Mouse (Mus musculus) frontal cortex, adult 2 months (tissue): ENCODE results near the gene Mtfp1. TPM values are rescaled to one million over a fixed set of nuclear protein-coding genes. Genes with fewer than 3 reads are reported as not detected.
"Not testable (repeated sequence)": the region's sequence is repeated elsewhere in the genome, so short reads cannot be mapped to it uniquely, and the experiment has no call there.

Source experiments
- DNase-seq, 2 experiments: peaks; one replicate each; pipeline ENCODE4 v3.0.0; 2022; ENCODE audit warnings: low spot score in 1 of 2; ENCODE audit errors: extremely low spot score in 1 of 2
- polyA plus RNA-seq: library from polyadenylated mRNA; depleted of rRNA; stranded (reverse); fragments of >200 nt; gene quantifications from 2 replicates; pipeline ENCODE4 v1.2.3, GENCODE M21; 2012

Gene Mtfp1
- polyA plus RNA-seq, 1 experiment, result 119 TPM

- DNase-seq, result peak in 1 of 2 experiments; percentile 72
Observed at GRCm38 (mm10) chr11:4116458-4117141, 21.4 kb upstream of the Mtfp1 start.

DNA sequence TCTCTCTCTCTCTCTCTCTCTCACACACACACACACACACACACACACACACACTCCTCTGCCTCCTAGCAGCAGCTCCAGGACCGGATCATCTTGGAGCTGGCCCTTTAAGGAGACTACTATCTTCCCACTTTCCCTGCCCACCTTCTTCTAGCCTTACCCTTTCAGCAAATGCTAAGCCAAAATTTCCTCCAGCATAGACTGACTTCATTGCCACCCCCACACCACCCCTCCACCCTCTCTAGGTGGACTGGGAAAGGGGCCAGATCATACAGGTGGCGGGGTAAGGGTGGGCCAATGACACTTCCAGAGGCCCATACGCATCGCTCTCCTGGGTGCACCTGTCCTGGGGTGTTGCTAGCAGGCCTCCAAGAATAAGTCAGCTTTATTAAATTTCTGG lies 20.2 kb upstream of the Mtfp1 start:
- DNase-seq, result peak in 1 of 2 experiments; percentile 58

- DNase-seq, result not testable (repeated sequence)
Observed at GRCm38 (mm10) chr11:4114541-4114940, 19.3 kb upstream of the Mtfp1 start.

DNA sequence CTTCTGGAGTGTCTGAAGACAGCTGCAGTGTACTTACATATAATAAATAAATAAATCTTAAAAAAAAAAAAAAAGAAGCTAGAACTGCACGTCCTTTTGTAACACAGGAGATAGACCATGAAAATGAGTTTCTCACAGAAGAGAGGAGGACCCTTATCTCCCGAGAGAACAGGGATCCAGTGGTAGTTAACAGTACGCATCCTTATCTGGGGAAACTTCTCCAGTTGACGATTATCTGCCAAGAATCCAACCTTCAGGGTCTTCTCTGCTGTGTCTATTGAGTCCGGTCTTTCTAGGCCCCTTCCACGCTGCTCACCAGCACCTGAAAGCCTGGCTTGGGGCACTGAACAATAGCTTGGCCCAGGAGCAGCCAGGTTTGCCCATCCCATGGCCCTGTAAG lies 18.7 kb upstream of the Mtfp1 start:
- DNase-seq, result no peak

DNA sequence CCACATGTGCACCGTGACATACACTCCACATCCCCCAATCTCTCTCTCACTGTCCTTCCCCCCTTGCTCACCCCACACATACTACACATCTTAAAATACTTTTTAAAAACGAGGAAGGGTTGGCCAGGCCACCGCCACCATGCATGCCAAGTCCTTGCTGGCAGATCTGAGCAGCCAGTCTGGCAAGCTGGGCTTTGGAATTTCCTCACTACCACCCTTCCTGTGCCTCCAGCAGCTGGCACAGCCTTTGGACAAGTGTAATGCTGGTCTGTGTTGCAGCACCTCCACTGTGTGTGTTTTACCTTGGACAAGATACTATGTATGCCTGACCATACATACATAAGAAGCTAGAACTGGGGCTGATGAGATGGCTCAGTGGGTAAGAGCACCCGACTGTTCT lies 18.3 kb upstream of the Mtfp1 start:
- no peak for DNase-seq

DNA sequence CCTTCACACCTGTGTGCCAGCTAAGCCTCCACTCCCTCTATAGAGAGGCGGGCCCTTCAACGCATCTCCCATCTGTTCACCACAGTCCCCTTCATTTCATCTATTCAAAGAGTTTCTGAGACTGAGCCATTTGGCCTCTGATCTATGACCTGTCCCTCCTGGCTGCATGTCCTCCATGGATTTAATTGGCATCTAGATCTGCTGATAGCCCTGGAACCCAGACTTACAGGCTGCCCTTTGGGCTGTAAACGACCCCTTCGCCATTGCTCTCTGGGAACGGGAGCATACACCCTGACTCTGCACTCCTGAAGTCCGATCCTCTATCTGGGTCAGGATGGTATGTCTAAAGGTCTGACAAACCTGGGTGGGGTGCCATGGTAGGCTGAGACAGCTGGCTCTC lies 17.6 kb upstream of the Mtfp1 start:
- DNase-seq, result no peak

GRCm38 (mm10) chr11:4112033-4112432 lies 16.8 kb upstream of the Mtfp1 start:
- DNase-seq, result no peak

DNA sequence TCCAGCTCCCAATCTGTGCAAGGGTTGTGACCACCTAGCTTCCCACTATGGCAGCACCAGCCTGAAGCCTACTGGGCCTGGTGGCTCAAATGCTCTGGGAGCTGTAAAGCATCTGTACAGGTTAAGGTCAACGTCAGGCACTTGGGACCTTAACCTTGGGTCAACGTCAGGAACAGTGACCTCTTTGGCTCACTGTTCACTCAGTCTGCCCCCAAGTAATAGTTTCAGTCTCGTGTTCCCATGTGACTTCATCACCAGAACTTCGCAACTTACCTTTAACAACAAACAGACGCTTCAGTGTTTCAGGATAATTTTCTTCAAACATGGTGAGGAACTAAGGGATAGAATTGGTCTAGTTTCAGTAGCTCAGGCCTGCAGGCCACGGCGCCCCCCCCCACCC lies 13.4 kb upstream of the Mtfp1 start:
- no peak for DNase-seq

DNA sequence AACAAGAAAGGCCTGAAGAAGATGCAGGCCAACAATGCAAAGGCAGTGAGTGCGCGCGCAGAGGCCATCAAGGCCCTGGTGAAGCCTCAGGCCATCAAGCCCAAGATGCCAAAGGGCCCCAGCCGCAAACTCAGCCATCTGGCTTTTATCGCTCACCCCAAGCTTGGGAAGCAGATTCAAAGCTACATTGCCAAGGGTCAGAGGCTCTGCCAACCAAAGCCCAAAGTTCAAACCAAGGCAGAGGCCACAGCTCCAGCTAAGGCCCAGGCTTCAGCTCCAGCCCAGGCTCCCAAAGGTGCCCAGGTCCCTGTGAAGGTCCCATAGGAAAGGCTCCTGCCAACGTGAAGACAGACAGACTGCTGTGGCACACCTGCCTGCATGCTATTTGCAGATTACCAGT lies 12.7 kb upstream of the Mtfp1 start:
- not testable (repeated sequence) for DNase-seq

- peak in 1 of 2 experiments; percentile 77 for DNase-seq
Observed at GRCm38 (mm10) chr11:4105444-4105843, 10.2 kb upstream of the Mtfp1 start.

DNA sequence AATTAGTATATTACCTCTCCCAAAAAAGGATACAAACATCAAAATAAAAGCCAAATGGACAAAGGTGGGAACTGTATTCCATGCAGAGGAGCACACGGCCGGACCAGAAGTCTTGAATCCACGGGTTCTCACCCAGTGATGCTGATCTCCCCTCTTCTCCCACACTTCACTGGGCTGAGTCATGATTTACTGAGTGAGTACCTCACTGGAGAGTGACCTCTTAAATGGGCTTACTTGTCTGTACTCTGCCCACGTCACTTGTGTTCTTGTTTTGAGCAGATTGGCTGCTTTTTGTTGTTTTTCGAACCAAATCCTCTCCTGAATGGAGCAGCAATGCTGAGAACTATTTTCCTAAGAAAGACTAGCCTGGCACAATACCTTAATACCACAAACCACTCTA lies 9.7 kb upstream of the Mtfp1 start:
- DNase-seq, result no peak

GRCm38 (mm10) chr11:4103522-4103921 lies 8.3 kb upstream of the Mtfp1 start:
- no peak for DNase-seq

- DNase-seq, result no peak
Observed at GRCm38 (mm10) chr11:4101851-4102250, 6.6 kb upstream of the Mtfp1 start.

- peak in 1 of 2 experiments; percentile 42 for DNase-seq
Observed at GRCm38 (mm10) chr11:4099447-4099846, 4.2 kb upstream of the Mtfp1 start.

DNA sequence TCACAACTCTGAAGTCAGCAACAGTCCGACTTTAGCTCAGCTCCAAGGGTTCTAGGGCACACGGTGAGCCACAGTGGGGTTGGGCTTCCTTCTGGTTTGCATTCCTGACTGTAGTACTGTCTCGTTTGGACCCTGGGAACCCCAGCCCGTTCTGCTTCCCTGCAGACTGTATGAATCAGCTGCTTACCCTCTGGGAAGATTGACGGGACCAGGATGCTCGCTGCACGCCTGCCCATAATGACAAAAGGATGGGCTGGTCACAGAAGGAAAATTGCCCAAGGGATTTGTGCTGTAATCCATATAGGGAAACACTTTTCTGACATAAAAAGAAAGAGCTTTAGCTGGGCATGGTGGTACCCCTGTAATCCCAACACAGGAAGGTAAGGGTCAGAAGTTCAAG lies 3.6 kb upstream of the Mtfp1 start:
- DNase-seq, result no peak

- DNase-seq, result no peak
Observed at GRCm38 (mm10) chr11:4098120-4098519, 2.9 kb upstream of the Mtfp1 start.

- no peak for DNase-seq
Observed at GRCm38 (mm10) chr11:4097091-4097621, 1.9 kb upstream of the Mtfp1 start.

GRCm38 (mm10) chr11:4096054-4096984 lies 1.1 kb upstream of the Mtfp1 start:
- DNase-seq, result peak; percentile 96 to 99

GRCm38 (mm10) chr11:4094378-4095170 lies 671 bp downstream of the Mtfp1 start:
- peak in 1 of 2 experiments; percentile 87 for DNase-seq

GRCm38 (mm10) chr11:4093459-4094377 lies 1.5 kb downstream of the Mtfp1 start:
- no peak for DNase-seq
